Mouse (Mus musculus) ovary, postnatal 10 days (tissue): ENCODE measurements around the gene Gm6657.
A peak's percentile ranks its signal among the peaks of the same experiment; 100 is the strongest.

Source experiments
- DNase-seq: peaks from one replicate; pipeline ENCODE4 v3.0.0; 2022; ENCODE audit warnings: low spot score

Gene Gm6657

GRCm38 (mm10) chr12:78193942-78194341 is at the start of gene Gm6657:
Gene Gm6657 (plus strand): TSS chr12:78194242.
- DNase-seq, result no peak

GRCm38 (mm10) chr12:78153308-78154002 is 40.6 kb upstream of the Gm6657 start:
- no peak for DNase-seq

GRCm38 (mm10) chr12:78170178-78170577 is 23.9 kb upstream of the Gm6657 start:
- no peak for DNase-seq

- DNase-seq, result no peak
Measured at GRCm38 (mm10) chr12:78173945-78174344, 20.1 kb upstream of the Gm6657 start.

GRCm38 (mm10) chr12:78174671-78175070 is 19.4 kb upstream of the Gm6657 start:
- DNase-seq, result no peak

- no peak for DNase-seq
Measured at GRCm38 (mm10) chr12:78181452-78181851, 12.6 kb upstream of the Gm6657 start.

GRCm38 (mm10) chr12:78195368-78195767 is 1.3 kb downstream of the Gm6657 start:
- DNase-seq, result no peak

GRCm38 (mm10) chr12:78203646-78204045 is 9.6 kb downstream of the Gm6657 start:
- no peak for DNase-seq

GRCm38 (mm10) chr12:78205915-78206570 is 12.0 kb downstream of the Gm6657 start:
- no peak for DNase-seq

GRCm38 (mm10) chr12:78206571-78206960 is 12.5 kb downstream of the Gm6657 start:
- DNase-seq, result no peak

GRCm38 (mm10) chr12:78209856-78210255 is 15.8 kb downstream of the Gm6657 start:
- DNase-seq, result no peak

- no peak for DNase-seq
Measured at GRCm38 (mm10) chr12:78215490-78215889, 21.4 kb downstream of the Gm6657 start.

- no peak for DNase-seq
Measured at GRCm38 (mm10) chr12:78219191-78219825, 25.3 kb downstream of the Gm6657 start.

GRCm38 (mm10) chr12:78225707-78226518 is 31.9 kb downstream of the Gm6657 start, which contains the start of gene Gphn:
Gene Gphn (plus strand): TSS chr12:78226379.
- peak; percentile 74 for DNase-seq

- peak; percentile 75 for DNase-seq
Measured at GRCm38 (mm10) chr12:78226519-78226875, 32.5 kb downstream of the Gm6657 start.

GRCm38 (mm10) chr12:78227021-78227932 is 33.2 kb downstream of the Gm6657 start:
- peak; percentile 30 for DNase-seq

- DNase-seq, result no peak
Measured at GRCm38 (mm10) chr12:78228139-78228538, 34.1 kb downstream of the Gm6657 start.

- DNase-seq, result no peak
Measured at GRCm38 (mm10) chr12:78232560-78232959, 38.5 kb downstream of the Gm6657 start.

- no peak for DNase-seq
Measured at GRCm38 (mm10) chr12:78248366-78248765, 54.3 kb downstream of the Gm6657 start.

- no peak for DNase-seq
Measured at GRCm38 (mm10) chr12:78249151-78249550, 55.1 kb downstream of the Gm6657 start.
